Mouse (Mus musculus) liver, embryonic 15.5 days (tissue): Measurements from ENCODE around the gene Ankrd11. TPM values are rescaled to one million over a fixed set of nuclear protein-coding genes. Genes with fewer than 3 reads are reported as not detected.

Experiments
- ATAC-seq: fragments of 200-750 bp; cut with Nextera tagmentation; 2 replicates; pipeline ENCODE4 v1.8.0; 2017; ENCODE audit warnings: moderate number of reproducible peaks, mild to moderate bottlenecking, moderate library complexity; ENCODE audit not compliant: insufficient read depth
- H3K27ac ChIP-seq: fragments of 300-500 bp; sonication (generic); replicated peaks from 2 replicates; pipeline ENCODE4 v1.5.1; 2015; ENCODE audit warnings: mild to moderate bottlenecking, inconsistent platforms
- H3K27me3 ChIP-seq: fragments of 300-500 bp; sonication (generic); 2 replicates; pipeline ENCODE4 v1.6.1; 2015; ENCODE audit warnings: mild to moderate bottlenecking, inconsistent platforms
- H3K36me3 ChIP-seq: fragments of 300-500 bp; sonication (generic); replicated peaks from 2 replicates; pipeline ENCODE4 v1.6.1; 2015; ENCODE audit warnings: moderate library complexity, mild to moderate bottlenecking, inconsistent platforms
- H3K4me1 ChIP-seq: fragments of 300-500 bp; sonication (generic); replicated peaks from 2 replicates; pipeline ENCODE4 v1.6.1; 2015; ENCODE audit warnings: inconsistent platforms
- H3K4me2 ChIP-seq: fragments of 300-500 bp; sonication (generic); 2 replicates; pipeline ENCODE4 v1.6.1; 2015; ENCODE audit warnings: moderate library complexity, mild to moderate bottlenecking, inconsistent platforms
- H3K4me3 ChIP-seq: fragments of 300-500 bp; sonication (generic); replicated peaks from 2 replicates; pipeline ENCODE4 v1.5.1; 2015; ENCODE audit warnings: mild to moderate bottlenecking, inconsistent platforms
- H3K9ac ChIP-seq: fragments of 300-500 bp; sonication (generic); 2 replicates; pipeline ENCODE4 v1.6.1; 2015; ENCODE audit warnings: moderate library complexity, mild to moderate bottlenecking, inconsistent platforms
- H3K9me3 ChIP-seq: fragments of 300-500 bp; sonication (generic); replicated peaks from 2 replicates; pipeline ENCODE4 v1.6.1; 2016; ENCODE audit warnings: inconsistent platforms
- WGBS: fragments of 180-500 bp; shearing (Covaris S2); methylation state at CpG from one replicate; pipeline ENCODE4 v1.1.7; 2015; ENCODE audit warnings: mixed read lengths; ENCODE audit not compliant: insufficient replicate concordance; 5-methylcytosine and 5-hydroxymethylcytosine counted together
- polyA plus RNA-seq: library from polyadenylated mRNA; unstranded; fragments of >200 nt; fragmentation: Nextera tagmentation; extraction: Ambion mirVana; gene quantifications from 2 replicates; pipeline ENCODE4 v1.2.1, GENCODE M21; 2015

Gene Ankrd11
- polyA plus RNA-seq, 1 experiment from 2014 or later: 18.1 TPM

GRCm38 (mm10) chr8:122961458-122961857 lies 80.6 kb downstream of the Ankrd11 start:
- Histone ChIP-seq H3K36me3 (no peaks in the 10 kb centered on the region), H3K27ac (peak overlapping the region; percentile 51), H3K4me2 (peak overlapping the region; percentile 32; the same call in 1 of the 2 replicates), H3K9me3 (no peaks in the 10 kb centered on the region), H3K9ac (peak overlapping the region; percentile 7; the same call in 1 of the 2 replicates), H3K4me1 (peaks cover 76% of the 10 kb centered on the region), H3K27me3 (no peaks in the 10 kb centered on the region), H3K4me3 (no peak overlapping the region)
- 0 out of 2 replicates have a peak, but pooled peaks have one; percentile 22 for ATAC-seq
- WGBS: 6% methylated on average over 2 of the region's 2 CpGs

GRCm38 (mm10) chr8:122960932-122961331 lies 81.1 kb downstream of the Ankrd11 start:
- H3K4me1 ChIP-seq: peaks cover 81% of the 10 kb centered on the region
- no peaks in the 10 kb centered on the region for H3K27me3 ChIP-seq
- H3K9ac ChIP-seq: no peak overlapping the region
- peak overlapping the region; percentile 51 for H3K27ac ChIP-seq
- no peaks in the 10 kb centered on the region for H3K36me3 ChIP-seq
- peak; percentile 84 for ATAC-seq
- peak overlapping the region; percentile 32 for H3K4me2 ChIP-seq
- H3K4me3 ChIP-seq: no peak overlapping the region
- H3K9me3 ChIP-seq: no peaks in the 10 kb centered on the region
- WGBS: 3% methylated on average over 1 of the region's 1 CpGs

GRCm38 (mm10) chr8:122960323-122960722 lies 81.8 kb downstream of the Ankrd11 start:
- H3K4me3 ChIP-seq: no peak overlapping the region
- H3K27me3 ChIP-seq: no peaks in the 10 kb centered on the region
- no peak overlapping the region for H3K9ac ChIP-seq
- WGBS: 65% methylated on average over 5 of the region's 5 CpGs
- H3K4me1 ChIP-seq: peaks cover 83% of the 10 kb centered on the region
- H3K36me3 ChIP-seq: no peaks in the 10 kb centered on the region
- no peak for ATAC-seq
- 0 out of 2 replicates have a peak overlapping the region, but pooled peaks have one; percentile 41 for H3K27ac ChIP-seq
- H3K4me2 ChIP-seq: no peak overlapping the region
- no peaks in the 10 kb centered on the region for H3K9me3 ChIP-seq

GRCm38 (mm10) chr8:122955997-122956396 lies 86.1 kb downstream of the Ankrd11 start:
- peak overlapping the region; percentile 35 for H3K4me2 ChIP-seq
- H3K4me3 ChIP-seq: no peak overlapping the region
- H3K9me3 ChIP-seq: no peaks in the 10 kb centered on the region
- ATAC-seq: peak; percentile 60
- no peaks in the 10 kb centered on the region for H3K36me3 ChIP-seq
- H3K4me1 ChIP-seq: peaks cover 87% of the 10 kb centered on the region
- no peaks in the 10 kb centered on the region for H3K27me3 ChIP-seq
- 0 out of 2 replicates have a peak overlapping the region, but pooled peaks have one; percentile 10 for H3K27ac ChIP-seq
- 54% methylated on average over 3 of the region's 3 CpGs for WGBS
- no peak overlapping the region for H3K9ac ChIP-seq

- no peak overlapping the region for H3K27ac ChIP-seq
- H3K4me3 ChIP-seq: no peak overlapping the region
- H3K27me3 ChIP-seq: no peaks in the 10 kb centered on the region
- no peaks in the 10 kb centered on the region for H3K36me3 ChIP-seq
- peaks cover 80% of the 10 kb centered on the region for H3K4me1 ChIP-seq
- H3K4me2 ChIP-seq: no peak overlapping the region
- H3K9me3 ChIP-seq: no peaks in the 10 kb centered on the region
- ATAC-seq: no peak
- H3K9ac ChIP-seq: no peak overlapping the region
Observed at GRCm38 (mm10) chr8:122955195-122955594, 86.9 kb downstream of the Ankrd11 start.

GRCm38 (mm10) chr8:122954090-122954799 lies 87.8 kb downstream of the Ankrd11 start:
- no peaks in the 10 kb centered on the region for H3K36me3 ChIP-seq
- H3K27ac ChIP-seq: 0 out of 2 replicates have a peak overlapping the region, but pooled peaks have one; percentile 31
- 29% methylated on average over 3 of the region's 3 CpGs for WGBS
- no peak overlapping the region for H3K4me2 ChIP-seq
- H3K9me3 ChIP-seq: no peaks in the 10 kb centered on the region
- H3K4me3 ChIP-seq: no peak overlapping the region
- H3K4me1 ChIP-seq: peaks cover 83% of the 10 kb centered on the region
- no peaks in the 10 kb centered on the region for H3K27me3 ChIP-seq
- ATAC-seq: no peak
- no peak overlapping the region for H3K9ac ChIP-seq

- H3K36me3 ChIP-seq: no peaks in the 10 kb centered on the region
- H3K4me1 ChIP-seq: peaks cover 77% of the 10 kb centered on the region
- H3K4me2 ChIP-seq: no peak overlapping the region
- 37% methylated on average over 6 of the region's 6 CpGs for WGBS
- H3K9me3 ChIP-seq: no peaks in the 10 kb centered on the region
- no peak overlapping the region for H3K9ac ChIP-seq
- no peak for ATAC-seq
- no peaks in the 10 kb centered on the region for H3K27me3 ChIP-seq
- H3K27ac ChIP-seq: no peak overlapping the region
- H3K4me3 ChIP-seq: no peak overlapping the region
Observed at GRCm38 (mm10) chr8:122953028-122953427, 89.0 kb downstream of the Ankrd11 start.

- no peak for ATAC-seq
- H3K4me1 ChIP-seq: peaks cover 67% of the 10 kb centered on the region
Observed at GRCm38 (mm10) chr8:122951456-122951855, 90.6 kb downstream of the Ankrd11 start.

GRCm38 (mm10) chr8:122949701-122950100 lies 92.4 kb downstream of the Ankrd11 start:
- no peaks in the 10 kb centered on the region for H3K9me3 ChIP-seq
- H3K4me1 ChIP-seq: peaks cover 58% of the 10 kb centered on the region
- no peak for ATAC-seq
- H3K4me3 ChIP-seq: no peak overlapping the region
- no peak overlapping the region for H3K27ac ChIP-seq
- no peak overlapping the region for H3K4me2 ChIP-seq
- no peak overlapping the region for H3K9ac ChIP-seq
- no peaks in the 10 kb centered on the region for H3K36me3 ChIP-seq
- no peaks in the 10 kb centered on the region for H3K27me3 ChIP-seq
- 70% methylated on average over 5 of the region's 5 CpGs for WGBS

More at GRCm38 (mm10) chr8:122951456-122951855, 90.6 kb downstream of the Ankrd11 start:
- H3K4me2 ChIP-seq: no peak overlapping the region
- H3K9ac ChIP-seq: no peak overlapping the region
- no peak overlapping the region for H3K27ac ChIP-seq
- H3K4me3 ChIP-seq: no peak overlapping the region
- WGBS: 67% methylated on average over 5 of the region's 5 CpGs
- no peaks in the 10 kb centered on the region for H3K9me3 ChIP-seq
- no peaks in the 10 kb centered on the region for H3K27me3 ChIP-seq
- H3K36me3 ChIP-seq: no peaks in the 10 kb centered on the region

- H3K27ac ChIP-seq: no peak overlapping the region
- H3K36me3 ChIP-seq: no peaks in the 10 kb centered on the region; the same call in 1 of the 2 replicates
- no peak overlapping the region for H3K4me2 ChIP-seq
- no peak overlapping the region for H3K9ac ChIP-seq
- ATAC-seq: no peak
- no peak overlapping the region for H3K4me3 ChIP-seq
- 71% methylated on average over 2 of the region's 2 CpGs for WGBS
- no peaks in the 10 kb centered on the region for H3K27me3 ChIP-seq
- H3K4me1 ChIP-seq: peaks cover 45% of the 10 kb centered on the region
- no peaks in the 10 kb centered on the region for H3K9me3 ChIP-seq
Observed at GRCm38 (mm10) chr8:122945775-122946174, 96.3 kb downstream of the Ankrd11 start.

- 68% methylated on average over 9 of the region's 9 CpGs for WGBS
- H3K4me1 ChIP-seq: peaks cover 53% of the 10 kb centered on the region
Observed at GRCm38 (mm10) chr8:122942803-122943713, 99.0 kb downstream of the Ankrd11 start.

More at GRCm38 (mm10) chr8:122942803-122943713, 99.0 kb downstream of the Ankrd11 start:
- H3K4me3 ChIP-seq: no peak overlapping the region
- no peak for ATAC-seq
- H3K9ac ChIP-seq: no peak overlapping the region
- H3K27me3 ChIP-seq: no peaks in the 10 kb centered on the region
- no peaks in the 10 kb centered on the region for H3K9me3 ChIP-seq
- no peak overlapping the region for H3K4me2 ChIP-seq
- no peaks in the 10 kb centered on the region; the same call in 1 of the 2 replicates for H3K36me3 ChIP-seq
- no peak overlapping the region for H3K27ac ChIP-seq
